Mouse (Mus musculus) small intestine, adult 2 months (tissue): ENCODE measurements at regions not wholly inside any gene's neighbourhood (a gene's known extent, or its start where the extent isn't known, plus 50 kb on each side); places are given as distances from the start of the nearest gene placed in this dataset.

Experiments used
- CTCF ChIP-seq: fragments of 200-500 bp; IDR thresholded peaks from 2 replicates; pipeline ENCODE4 v1.5.1; 2012; ENCODE audit warnings: low read depth, mild to moderate bottlenecking, control low read depth, inconsistent platforms, low read length, moderate library complexity, mixed read lengths; ENCODE audit not compliant: insufficient replicate concordance, insufficient read length; ENCODE audit errors: extremely low read depth
- POLR2A ChIP-seq: fragments of 200-500 bp; IDR thresholded peaks from 2 replicates; pipeline ENCODE4 v1.6.1; 2012; ENCODE audit warnings: low read depth, mild to moderate bottlenecking, control low read depth, inconsistent platforms, low read length, moderate library complexity

- TF ChIP-seq POLR2A (no peak), CTCF (no peak)
Measured at GRCm38 (mm10) chr4:142887876-142888275, 324.9 kb downstream of the Prdm2 start.
